Mouse (Mus musculus): ENCODE measurements around the gene Ccdc62.

Gene Ccdc62

DNA sequence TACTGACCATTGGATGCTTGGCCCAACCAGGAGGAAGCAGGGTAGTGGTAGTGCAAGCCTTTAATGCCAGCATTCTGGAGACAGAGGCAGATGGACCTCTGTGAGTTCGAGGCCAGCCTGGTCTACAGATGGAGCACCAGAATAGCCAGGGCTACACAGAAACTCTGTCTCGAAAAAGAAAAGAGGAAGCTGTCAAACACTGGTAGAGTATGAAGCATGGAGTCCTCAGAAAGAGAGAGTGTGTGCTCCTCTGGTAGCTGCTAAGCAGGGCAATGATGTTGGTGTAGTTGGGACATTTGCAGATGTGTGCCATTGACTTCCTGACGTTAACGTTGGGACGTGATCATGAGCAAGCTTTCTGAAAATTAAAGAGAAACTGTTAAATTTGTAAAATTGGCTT, 8.0 kb downstream of the Ccdc62 start:
- DNase-seq (ENCODE audit: low spot score), result no peak

DNA sequence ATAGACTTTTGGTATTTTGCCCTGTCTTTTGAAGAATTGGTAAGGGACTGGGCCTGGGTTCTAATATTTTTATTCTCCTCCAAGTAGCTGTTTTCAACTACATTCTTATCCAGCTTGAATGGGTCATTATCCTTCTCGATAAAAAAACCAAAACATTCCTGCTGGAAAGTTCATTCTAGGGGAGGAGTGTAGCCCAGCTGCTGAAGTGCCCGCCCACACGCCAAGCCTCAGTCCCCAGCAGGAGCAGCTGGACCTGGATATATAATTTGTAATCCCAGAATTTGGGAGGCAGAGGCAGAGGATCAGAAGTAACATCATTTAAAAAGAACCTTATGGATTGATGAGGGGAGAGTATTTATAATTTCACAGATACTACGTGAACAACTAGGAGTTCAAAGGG, 16.1 kb downstream of the Ccdc62 start:
- no peak for DNase-seq (ENCODE audit: low spot score)

DNA sequence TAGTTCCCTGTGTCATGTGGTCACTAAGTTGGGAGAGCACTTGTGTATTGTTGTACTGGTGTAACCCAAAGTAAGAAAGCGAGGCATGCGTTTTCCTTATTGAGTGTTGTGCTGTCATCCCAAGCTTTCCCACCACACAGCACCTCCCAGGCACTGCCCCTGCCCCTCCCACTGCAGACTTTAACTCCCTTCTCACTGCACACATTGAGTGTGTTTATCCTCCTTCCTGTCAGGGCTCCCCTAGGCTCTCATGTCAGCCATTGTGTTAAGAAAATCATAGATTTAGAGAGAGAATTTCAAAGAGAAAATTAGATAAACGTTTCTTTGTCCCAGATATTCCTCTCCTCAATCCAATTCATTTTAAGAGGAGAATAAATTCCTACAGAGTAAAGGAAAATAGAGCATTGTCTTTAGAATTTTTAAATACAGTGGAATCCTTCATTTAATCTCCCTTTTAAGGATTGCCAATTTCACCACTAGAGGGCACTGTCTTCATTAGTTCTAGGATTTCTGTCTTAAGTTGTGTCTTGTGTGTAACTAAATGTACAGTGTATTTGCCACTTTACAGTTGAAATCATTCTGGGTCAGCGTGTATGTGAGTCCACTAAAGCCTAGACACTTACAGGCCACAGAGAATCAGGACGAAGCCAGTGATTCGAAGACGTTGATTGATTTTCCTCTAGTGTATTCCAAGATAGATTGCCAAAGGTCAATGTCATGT, 16.7 kb downstream of the Ccdc62 start:
- no peak for DNase-seq (ENCODE audit: low spot score)

DNA sequence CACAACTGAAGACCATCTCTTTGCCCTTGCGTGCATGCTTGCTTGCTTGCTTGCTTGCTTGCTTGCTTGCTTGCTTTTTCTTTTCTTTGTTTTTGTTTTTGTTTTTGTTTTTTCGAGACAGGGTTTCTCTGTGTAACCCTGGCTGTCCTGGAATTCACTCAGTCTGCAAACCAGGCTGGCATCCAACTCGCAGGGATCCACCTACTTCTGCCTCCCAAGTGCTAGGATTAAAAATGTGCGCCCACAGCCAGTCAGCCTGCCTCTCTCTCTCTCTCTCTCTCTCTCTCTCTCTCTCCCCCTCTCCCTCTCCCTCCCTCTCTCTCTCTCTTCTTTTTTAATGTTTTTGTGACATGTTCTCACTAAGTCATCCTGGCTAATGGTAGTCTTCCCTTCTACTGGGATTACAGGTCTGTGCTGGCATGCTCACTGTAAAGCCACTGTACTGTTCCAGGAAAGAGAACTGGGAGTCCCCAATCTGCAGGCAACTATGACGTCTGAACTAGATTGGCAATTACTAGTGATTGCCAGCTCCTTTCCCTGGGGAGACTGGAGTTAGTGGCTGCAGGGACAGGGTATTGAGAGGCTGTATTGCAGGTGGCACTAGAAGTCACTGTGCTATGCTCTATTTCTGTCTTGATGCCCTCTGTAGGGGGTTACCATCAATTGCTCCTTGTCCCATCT, 22.0 kb downstream of the Ccdc62 start:
- no peak for DNase-seq (ENCODE audit: low spot score)

DNA sequence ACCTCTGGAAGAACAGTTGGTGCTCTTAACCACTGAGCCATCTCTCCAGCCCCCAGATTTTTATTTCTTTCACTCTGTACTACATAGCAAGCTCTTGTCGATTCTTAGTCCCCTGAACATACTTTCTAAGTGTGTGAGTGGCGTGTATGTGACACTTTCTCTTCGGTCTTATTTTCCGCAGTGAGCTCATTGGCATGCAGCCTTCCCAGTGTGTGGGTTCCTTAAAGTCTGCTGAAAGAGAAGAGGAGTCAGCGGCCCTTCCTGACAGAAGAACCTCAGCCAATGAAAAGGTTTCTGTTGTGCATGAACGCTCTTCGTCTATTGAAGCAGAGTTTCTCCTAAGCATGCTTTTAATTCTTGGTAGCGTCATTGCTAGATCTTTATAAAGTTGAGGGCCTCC, 26.7 kb downstream of the Ccdc62 start:
- no peak for DNase-seq (ENCODE audit: low spot score)

DNA sequence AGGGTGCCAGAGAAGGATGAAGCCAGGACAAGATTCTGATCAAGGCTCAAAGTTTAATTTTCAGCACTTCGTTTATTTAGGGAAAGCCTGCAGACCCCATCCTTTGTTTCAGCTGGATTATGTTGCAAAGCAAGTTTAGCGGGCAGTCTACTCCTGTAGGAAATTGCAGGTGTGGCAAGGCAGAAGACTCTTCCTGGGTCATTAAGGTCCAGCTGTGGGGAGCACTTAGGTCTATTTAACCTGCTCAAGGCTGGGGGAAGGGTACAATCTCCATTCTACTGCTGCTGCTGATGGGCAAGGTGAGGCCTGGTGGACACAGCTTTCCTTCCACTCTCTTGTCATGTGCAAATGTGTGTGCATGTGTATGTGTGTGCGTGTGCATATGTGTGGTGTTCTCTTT, 28.5 kb downstream of the Ccdc62 start:
- no peak for DNase-seq (ENCODE audit: low spot score)

DNA sequence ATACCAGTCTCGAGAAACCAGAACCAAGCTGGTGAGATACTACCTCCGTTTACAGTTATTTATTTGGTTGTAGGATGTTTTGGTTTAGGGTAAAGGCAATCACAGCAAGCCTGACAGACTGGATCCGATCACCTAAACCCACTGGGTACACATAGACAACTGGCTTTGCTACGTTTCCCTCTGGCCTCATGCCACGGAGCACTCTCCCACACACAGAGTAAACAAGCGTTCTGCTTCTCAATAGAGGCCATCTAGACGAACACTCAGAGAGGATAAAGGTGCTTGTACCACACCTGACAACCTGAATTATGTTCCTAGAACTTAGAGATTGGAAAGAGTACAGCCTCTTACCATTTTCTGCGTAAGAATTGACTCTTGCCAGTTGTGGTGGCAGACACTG, 29.6 kb downstream of the Ccdc62 start:
- no peak for DNase-seq (ENCODE audit: low spot score)

DNA sequence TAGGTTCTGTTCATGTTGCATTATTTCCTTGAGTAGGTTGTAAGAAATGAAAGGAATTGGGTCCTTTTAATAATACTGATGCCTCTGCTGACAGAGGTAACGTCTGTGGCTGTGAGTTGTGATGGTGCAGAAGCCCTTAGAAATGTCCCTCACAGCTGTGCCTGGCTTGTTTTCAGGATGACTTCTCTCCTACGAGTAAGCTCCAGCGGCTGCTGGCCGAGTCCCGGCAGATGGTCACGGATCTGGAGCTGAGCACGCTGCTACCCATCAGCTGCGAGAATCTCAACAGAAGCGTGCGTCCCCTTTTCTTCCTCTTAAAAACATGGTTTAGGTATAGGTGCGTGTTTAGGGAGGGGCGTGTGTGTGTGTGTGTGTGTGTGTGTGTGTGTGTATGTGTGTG, 30.6 kb downstream of the Ccdc62 start:
- DNase-seq (ENCODE audit: low spot score), result no peak

DNA sequence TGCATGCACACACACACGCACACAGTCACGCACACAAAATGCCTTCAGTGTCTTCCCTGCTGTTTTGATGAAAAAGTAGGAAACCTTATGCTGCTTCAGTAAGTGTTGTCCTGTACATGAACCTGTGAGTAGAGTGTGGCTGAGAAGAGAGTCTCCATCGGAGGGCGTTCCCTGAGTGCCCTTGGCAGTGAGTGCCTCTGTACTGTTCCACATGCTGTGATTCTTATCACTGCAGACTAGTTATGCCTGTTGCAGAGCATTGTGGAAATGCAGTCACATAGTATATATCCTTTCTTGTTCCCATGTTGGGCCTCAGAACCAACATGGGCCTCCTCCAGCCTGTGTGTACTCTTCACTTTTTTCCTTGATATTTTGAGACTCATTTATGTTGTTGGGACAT, 33.7 kb downstream of the Ccdc62 start:
- DNase-seq (ENCODE audit: low spot score), result no peak

DNA sequence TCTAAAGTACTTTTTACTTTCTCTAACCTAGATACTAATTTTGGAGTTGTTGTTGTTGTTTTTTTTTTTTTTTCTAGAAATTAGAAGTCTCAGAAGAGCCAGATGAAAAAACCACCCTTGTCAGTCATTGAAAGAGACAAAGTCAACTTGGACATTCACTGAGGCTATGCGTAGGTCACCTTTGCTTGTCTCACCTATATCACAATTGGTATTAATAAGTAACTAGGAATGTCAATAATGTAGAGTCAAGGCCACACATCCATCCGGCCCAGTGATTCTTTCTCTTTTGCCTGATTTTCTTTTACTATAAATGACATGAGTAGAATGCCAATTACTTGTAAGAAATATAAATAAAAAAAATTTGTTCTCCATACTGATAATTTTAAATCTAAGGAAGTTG, 36.3 kb downstream of the Ccdc62 start:
- DNase-seq (ENCODE audit: low spot score), result no peak

DNA sequence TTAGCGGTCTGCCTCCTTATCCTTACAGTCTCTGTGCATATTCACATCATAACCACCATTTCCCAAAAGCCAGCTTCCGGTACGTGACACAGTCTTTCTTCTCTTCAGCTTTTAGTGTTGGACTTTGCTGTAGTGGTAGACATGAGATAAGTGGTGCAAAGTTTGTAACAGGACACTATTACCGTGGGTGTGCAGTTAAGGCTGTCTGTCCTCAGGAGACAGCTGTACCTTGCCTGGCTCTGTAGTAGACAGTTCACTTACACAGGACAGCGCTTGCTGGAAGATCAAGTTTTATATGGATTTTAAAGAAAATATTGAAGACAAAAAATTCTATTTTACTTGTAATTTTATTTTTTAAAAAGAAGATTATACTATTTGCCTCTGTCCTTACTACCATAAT, 38.0 kb downstream of the Ccdc62 start:
- no peak for DNase-seq (ENCODE audit: low spot score)

DNA sequence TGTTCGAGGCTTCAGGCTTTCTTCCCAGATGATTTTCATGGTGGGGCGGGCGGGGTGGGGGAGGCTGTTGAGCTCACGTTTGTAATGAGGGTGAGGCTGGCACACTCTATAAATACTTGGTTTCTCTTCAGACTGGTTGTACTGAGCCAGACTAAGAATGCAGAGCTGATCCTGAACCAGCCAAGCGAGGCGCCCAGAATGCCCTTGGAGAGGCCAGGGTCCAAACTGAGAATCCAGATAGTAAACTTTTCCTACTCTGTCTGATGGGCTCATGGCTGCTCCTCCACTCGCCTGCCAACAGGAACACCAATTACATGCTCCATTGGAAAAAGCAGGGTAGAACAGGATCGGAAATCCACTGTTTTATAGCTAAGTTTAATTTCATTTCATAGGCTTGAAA, 38.7 kb downstream of the Ccdc62 start:
- DNase-seq (ENCODE audit: low spot score), result no peak

DNA sequence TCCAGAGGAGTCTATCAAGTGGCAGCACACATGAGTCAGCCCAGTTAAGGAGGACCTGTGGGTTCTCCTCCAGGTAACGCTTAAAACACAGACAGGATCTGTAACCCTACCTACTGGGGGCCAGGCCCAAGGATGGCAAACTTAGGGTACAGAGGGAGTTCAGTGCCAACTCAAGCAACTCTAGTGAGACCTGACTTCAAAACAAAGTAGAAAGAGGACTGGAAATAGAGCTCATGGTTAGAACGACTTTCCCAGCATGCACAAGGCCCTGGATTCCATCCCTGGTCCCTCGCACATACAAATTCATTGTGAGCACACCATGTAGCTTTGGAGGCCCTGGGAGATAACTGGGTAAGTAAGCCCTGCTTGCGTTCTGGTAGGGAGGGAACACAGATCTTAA, 40.1 kb downstream of the Ccdc62 start:
- DNase-seq (ENCODE audit: low spot score), result no peak

DNA sequence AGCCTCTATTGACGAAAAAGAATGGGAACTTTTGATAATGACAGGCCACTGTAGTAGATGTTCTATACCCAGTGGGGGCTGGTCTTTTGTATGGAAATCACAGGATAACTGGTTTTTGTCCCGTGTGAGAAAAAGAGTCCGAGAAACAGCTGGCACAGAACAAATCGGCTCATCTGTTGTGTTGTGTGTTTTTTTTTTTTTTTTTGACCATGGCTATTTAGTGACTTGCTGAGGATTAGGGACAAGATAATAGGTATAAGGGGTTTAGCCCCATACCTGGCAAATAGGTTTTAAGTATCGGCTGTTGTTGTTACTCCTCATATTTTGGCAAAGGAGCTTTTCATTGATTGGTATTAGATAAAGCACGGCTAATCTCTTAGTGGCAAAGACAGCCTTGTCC, 42.0 kb downstream of the Ccdc62 start:
- no peak for DNase-seq (ENCODE audit: low spot score)

DNA sequence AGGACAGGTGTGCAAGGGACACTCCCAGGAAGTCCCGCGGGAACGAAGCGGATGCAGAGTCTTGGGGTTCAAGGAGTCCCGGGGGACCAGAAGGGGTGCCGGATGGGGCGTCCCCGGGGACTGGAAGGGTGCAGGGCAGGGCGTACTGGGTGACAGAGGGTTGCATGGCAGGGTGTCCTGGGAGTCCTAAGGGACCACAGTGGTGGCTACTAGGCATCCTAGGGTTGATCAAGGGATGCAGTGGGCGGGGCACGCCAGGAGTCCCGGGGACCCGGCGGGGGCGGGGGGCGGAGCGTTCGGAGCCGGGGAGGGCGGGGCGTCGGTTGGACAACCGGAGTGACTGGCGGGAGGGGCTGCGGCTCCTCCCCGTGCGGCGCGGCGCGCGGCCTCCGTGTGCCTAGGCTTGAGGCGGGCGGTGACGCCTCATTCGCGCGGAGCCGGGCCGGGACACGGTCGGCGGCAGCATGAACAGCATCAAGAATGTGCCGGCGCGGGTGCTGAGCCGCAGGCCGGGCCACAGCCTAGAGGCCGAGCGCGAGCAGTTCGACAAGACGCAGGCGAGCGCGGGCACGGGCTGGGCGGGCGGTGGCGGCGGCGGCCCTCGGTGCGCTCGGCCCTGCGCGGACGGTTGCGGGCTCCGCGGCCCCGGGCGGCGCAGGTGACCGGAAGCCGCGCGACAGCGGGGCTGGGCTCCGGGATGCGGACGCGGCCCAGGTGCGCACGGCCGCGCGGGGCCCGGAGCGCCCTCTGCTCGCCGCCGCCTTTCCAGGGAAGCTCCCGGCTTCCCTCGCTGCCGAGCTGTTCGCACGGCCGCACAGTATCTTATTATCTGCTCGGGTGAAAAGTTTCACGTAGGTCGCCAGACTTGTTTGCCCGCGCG, 43.1 kb downstream of the Ccdc62 start, which contains the start of gene Hip1r:
Gene Hip1r, plus strand, starts transcription at position 330 of the 880 bp plus-strand sequence.
- DNase-seq (ENCODE audit: low spot score), result peak; percentile 83

DNA sequence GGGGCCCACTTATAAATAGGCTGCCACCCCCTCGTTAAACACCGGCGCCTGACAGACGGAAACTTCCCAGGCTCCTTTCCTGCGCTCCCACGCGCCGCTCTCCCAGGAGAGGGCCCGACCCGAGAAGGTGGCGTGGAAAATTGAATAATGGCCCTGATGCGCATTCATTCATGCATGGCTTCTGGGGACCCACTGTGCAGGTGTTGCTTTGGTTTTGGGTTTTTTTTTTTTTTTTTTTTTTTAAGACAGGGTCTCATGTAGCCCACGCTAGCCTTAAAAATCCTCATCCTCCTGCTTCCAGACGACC, 43.7 kb downstream of the Ccdc62 start:
- DNase-seq (ENCODE audit: low spot score), result no peak

DNA sequence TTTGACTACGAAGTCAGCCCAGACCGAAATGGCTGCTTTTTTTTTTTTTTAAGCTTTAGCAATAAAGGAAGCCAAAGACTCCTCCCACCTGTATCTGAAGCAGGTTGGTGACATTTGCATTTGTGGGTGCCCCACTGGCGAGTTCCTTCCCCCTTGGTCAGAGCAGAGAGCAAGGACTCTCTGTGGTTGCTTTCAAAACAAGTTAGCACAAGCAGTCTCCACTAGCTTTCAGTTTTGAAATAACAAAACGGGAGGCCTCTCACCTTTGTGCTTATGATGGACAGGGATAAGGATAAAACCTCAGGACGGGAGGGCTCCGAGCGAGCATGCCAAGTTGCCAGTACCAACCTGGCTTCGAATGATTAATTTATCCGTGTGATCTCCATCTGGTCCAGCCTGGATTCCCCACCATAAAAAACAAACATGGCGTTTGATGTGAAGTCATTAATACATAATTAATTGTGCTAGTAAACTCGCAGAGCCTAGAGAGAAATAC, 44.2 kb downstream of the Ccdc62 start:
- no peak for DNase-seq (ENCODE audit: low spot score)

DNA sequence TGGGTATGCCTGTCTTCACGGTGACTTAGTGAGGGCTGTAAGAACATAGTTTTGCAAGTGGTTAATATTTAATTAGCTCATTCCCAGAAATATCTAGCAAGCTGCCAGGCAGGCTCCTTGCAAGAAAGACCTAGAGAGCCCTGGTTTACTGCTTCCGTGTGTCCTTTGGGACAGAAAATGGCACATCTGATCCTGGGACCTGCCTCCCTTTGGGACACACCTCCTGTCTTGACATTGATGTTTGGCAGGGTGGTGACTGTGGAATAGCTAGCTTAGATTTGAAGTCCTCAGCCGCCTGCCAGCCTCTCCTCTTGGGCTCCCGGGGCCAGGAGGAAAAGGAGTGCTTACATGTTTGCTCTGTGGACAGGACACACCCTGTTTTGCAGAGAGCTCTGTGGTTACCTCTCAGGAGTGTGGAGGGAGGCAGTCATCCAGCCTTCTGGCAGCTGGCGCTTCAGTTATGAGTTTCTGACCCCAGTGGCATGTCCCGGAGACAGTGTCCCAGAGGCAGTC, 45.2 kb downstream of the Ccdc62 start:
- DNase-seq (ENCODE audit: low spot score), result peak; percentile 64

DNA sequence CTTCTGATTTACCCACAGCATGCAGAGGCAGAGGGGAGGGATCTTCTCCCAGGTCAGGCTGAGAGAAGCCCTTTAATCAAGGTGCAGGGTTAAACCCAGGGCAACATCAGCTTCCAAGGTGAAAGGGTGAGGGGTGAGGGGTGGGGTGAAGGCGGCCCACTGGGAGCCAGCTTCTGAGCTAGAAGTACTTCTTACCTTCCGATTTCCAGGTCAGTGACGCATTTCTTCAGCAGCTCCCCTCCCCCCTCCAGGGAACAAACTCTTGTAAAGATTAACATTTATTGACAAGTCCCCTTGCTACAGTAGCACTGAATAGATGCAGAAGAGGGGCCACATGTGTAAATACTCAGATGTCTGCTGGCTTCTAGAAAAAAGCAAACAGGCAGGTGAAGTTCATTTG, 46.8 kb downstream of the Ccdc62 start:
- peak; percentile 89 for DNase-seq (ENCODE audit: low spot score)

DNA sequence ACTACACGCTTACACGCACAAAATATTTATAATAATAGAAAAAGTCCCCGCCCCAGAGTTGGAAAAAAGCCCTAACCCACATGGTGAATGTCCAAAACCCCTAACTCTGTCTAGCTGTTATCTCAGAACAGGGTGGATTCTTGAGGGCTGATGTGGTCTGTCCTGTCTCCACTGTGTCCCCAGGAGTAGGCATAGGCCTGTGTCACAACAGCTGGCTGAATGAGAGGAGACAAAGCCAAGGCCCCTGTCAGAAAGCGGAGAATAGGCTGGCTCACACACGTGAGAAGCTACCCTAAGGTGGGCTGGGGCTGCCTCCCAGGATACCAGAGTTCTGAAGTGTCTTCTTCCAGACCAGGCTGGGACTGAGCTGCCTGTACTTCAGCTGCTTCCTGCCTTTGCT, 47.7 kb downstream of the Ccdc62 start:
- no peak for DNase-seq (ENCODE audit: low spot score)

DNA sequence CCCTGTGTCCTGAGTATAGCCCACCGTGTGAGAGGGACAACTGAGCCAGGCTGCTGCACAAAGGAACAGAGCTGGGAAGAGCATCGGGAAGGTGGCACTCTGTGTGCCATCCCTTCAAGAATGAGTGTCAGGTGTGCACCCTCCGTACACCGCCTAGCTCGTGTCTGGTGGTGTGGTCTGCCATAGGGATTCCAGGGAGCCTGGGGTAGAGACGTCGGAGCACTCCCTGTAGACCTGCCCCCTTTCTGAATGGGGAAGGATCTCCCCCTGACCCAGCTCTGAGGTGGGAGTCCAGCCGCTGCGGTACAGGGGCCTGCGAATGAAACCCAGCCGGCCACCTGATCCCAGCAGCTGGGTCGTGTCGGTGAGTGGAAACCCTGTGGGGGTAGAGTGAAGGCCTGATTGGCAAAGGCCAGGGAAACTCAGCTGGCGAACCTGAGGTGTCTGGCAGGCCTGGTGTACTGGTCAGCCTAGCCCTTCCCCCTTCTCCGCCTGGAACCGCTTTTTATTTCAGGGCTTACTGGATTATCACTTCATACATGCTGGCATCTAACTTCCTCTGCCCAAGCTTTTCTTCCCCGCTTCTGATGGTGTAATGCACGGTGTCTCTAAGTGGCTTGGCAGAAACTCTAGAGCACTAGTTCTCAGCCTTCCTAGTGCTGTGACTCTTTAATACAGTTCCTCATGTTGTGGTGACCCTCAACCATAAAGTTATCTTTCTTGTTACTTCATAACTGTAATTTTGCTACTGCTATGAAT, 48.9 kb downstream of the Ccdc62 start:
- DNase-seq (ENCODE audit: low spot score), result no peak

DNA sequence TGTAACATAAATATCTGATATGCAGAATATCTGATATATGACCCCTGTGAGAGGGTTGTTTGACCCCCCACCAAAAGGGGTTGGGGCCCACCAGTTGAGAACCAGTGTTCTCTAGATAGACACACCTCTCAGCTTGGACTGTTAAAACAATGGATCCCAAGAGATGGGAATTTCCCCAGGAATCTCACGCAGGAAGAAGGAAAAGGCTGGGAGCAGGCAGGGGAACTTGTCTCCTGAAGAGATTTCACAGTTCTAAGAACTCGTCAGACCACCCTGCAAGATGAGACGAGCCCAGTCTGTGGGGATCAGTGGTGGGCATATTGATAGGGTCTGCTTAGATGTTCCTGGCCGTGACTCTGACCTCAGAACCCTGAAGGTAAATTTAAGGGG, 49.5 kb downstream of the Ccdc62 start:
- DNase-seq (ENCODE audit: low spot score), result no peak

All from yolk sac, embryonic 10.5 days (tissue).